Mouse (Mus musculus): ENCODE data around the gene Mboat1.
A peak's percentile ranks its signal among the peaks of the same experiment; 100 is the strongest.

Gene Mboat1

DNA sequence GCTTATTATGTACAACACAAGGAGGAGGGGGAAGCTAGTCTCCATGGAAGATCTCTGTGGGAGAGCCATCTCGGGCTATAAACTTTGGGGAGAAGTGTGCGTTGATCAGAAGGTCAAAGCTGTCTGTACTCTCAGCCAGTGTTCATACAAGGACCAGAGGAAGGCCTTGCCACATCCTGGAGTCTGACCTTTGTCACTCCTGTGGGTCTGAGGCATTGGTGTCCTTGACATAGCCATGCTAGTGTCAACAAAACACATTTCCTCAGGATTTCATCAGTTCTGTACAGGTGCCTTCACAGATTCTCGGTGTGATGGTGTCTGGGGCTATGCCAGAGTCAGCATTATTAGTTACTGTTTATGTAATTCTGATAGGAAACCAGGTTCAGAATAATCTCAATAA is 115.1 kb downstream of the Mboat1 start:
- DNase-seq (ENCODE audit: low spot score): no peak

GRCm38 (mm10) chr13:30252692-30253091 is 116.4 kb downstream of the Mboat1 start:
- DNase-seq (ENCODE audit: low spot score): no peak

DNA sequence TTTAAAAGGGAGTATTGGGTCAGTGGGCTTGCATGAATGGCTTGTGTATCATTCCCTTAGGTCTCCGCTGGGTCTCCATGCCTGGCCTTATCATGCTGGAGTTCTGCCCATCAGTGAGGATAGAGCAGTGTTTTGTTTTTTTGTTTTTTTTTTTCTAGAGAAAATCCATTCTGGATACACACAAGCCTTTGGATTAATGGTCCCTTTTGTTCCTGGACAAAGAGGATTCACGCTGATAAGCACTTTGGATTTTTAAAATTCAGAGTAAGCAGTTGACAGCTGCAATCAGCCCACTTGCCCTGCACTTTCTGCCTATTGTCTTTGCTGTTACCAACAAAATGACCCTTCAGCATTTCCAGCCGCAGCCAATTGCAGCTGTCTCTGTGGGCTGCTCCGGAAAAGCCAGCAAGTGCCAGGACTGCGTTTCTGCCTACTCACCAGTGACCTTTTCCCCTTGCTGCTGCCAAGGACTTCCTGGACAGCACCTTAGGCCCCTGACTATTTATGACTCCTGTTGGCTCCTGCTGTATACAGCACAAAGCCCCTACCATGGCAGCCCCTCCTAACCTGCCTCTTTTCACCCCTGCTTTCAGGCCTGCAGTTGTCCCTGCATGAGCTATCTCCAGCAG is 117.5 kb downstream of the Mboat1 start:
- no peak for DNase-seq (ENCODE audit: low spot score)

DNA sequence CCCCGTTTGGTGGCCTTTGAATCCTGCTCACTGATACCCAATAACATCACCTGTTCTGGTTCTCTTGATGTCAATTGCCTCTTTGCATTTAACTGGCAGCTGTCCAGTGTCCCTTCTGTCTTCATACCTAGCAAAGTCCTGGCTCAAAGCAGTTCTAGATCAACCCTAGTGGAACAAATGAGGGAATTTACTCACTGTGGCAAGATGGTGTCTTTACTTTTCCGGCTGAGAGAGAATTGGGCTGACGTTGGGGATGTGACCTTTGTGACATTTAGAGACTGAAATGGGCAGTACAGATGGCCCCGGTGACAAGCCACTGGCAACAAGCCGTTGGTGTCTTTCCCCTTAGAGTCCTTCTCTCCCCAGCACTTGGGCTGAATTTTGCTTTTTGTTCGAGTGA is 118.1 kb downstream of the Mboat1 start:
- no peak for DNase-seq (ENCODE audit: low spot score)

- no peak for DNase-seq (ENCODE audit: low spot score)
These were observed 122.5 kb downstream of the Mboat1 start for GRCm38 (mm10) chr13:30258802-30259201.

- peak; percentile 27 for DNase-seq (ENCODE audit: low spot score)
These were observed 123.0 kb downstream of the Mboat1 start for GRCm38 (mm10) chr13:30259326-30259725.

- DNase-seq (ENCODE audit: low spot score): peak; percentile 70
These were observed 123.7 kb downstream of the Mboat1 start for GRCm38 (mm10) chr13:30259912-30260560.

- no peak for DNase-seq (ENCODE audit: low spot score)
These were observed 127.4 kb downstream of the Mboat1 start for GRCm38 (mm10) chr13:30263681-30264080.

GRCm38 (mm10) chr13:30264303-30264702 is 128.0 kb downstream of the Mboat1 start:
- no peak for DNase-seq (ENCODE audit: low spot score)

GRCm38 (mm10) chr13:30264765-30265164 is 128.5 kb downstream of the Mboat1 start:
- no peak for DNase-seq (ENCODE audit: low spot score)

DNA sequence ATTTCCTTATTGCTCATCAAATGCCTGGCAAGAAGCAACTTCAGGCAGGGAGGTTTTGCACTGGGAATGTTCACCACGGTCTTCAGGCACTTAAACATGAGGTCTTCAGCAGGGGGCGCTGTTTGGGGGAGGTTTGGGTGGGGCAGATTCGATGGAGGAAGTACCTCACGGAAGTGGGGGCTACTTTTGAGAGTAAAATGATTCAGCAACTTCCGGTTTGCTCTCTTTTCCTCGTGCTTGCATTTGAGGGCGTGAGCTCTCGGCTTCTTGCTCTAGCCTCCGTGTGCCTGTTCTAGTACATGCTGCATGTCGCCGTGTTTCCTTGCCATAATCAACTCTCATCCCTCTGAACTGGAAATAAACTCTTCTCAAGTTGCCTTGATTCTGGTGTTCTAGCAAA is 129.7 kb downstream of the Mboat1 start:
- no peak for DNase-seq (ENCODE audit: low spot score)

GRCm38 (mm10) chr13:30272040-30272686 is 135.9 kb downstream of the Mboat1 start:
- DNase-seq (ENCODE audit: low spot score): no peak

Measured in T-cell, adult 2 months (primary cell).